Mouse (Mus musculus) heart, postnatal 0 days (tissue): Measurements from ENCODE around the gene Mphosph8.

Experiments
- CTCF ChIP-seq: IDR thresholded peaks from 2 replicates; pipeline ENCODE4 v1.5.1; 2016; ENCODE audit warnings: antibody characterized with exemption, control low read depth, low read depth
- EP300 ChIP-seq: IDR thresholded peaks from 2 replicates; pipeline ENCODE4 v1.6.1; 2016; ENCODE audit warnings: antibody characterized with exemption, low read depth

DNA sequence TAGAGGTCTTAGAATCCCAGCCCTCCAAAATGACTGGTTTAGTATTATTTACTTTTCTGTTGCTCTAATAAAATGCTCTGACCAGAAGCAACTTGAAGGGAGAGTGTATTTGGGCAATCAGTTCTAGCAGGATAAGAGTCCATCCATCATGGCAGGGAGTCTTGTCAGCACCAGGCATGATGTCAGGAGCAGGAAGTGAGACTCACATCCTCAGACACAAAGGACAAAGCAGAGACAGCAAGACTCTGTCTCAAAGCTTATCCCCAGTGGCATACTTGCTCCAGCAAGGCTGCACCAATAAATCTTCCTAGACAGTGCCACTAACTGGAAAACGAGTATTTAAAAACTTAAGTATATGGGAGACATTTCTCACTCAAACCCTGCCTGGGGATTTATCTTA, 17.4 kb downstream of the Mphosph8 start:
- TF ChIP-seq CTCF (no peak), EP300 (no peak)
